Mouse (Mus musculus) kidney, embryonic 14.5 days (tissue): Measurements from ENCODE around the gene Cpeb1. TPM values are rescaled to one million over a fixed set of nuclear protein-coding genes. Genes with fewer than 3 reads are reported as not detected.
A peak's percentile ranks its signal among the peaks of the same experiment; 100 is the strongest.

Experiments used
- ATAC-seq: fragments of 200-750 bp; cut with Nextera tagmentation; 2 replicates; pipeline ENCODE4 v1.8.0; 2017; ENCODE audit warnings: moderate number of reproducible peaks, mild to moderate bottlenecking, moderate TSS enrichment, moderate library complexity; ENCODE audit not compliant: low FRiP score, low TSS enrichment
- H3K27ac ChIP-seq: fragments of 300-500 bp; sonication (generic); 2 replicates; pipeline ENCODE4 v1.5.1; 2014; ENCODE audit warnings: low read depth, mild to moderate bottlenecking, low read length, moderate library complexity, mixed read lengths
- H3K27me3 ChIP-seq: fragments of 300-500 bp; sonication (generic); 2 replicates; pipeline ENCODE4 v1.6.1; 2014; ENCODE audit warnings: mild to moderate bottlenecking, low read length; ENCODE audit not compliant: control insufficient read depth, insufficient read depth
- H3K36me3 ChIP-seq: fragments of 300-500 bp; sonication (generic); 2 replicates; pipeline ENCODE4 v1.6.1; 2014; ENCODE audit warnings: low read length, mixed read lengths; ENCODE audit not compliant: control insufficient read depth, insufficient read depth
- H3K4me1 ChIP-seq: fragments of 300-500 bp; sonication (generic); 2 replicates; pipeline ENCODE4 v1.6.1; 2014; ENCODE audit warnings: low read length, mixed read lengths; ENCODE audit not compliant: control insufficient read depth, insufficient read depth
- H3K4me2 ChIP-seq: fragments of 300-500 bp; sonication (generic); replicated peaks from 2 replicates; pipeline ENCODE4 v1.6.1; 2014; ENCODE audit warnings: low read depth, mild to moderate bottlenecking, low read length
- H3K4me3 ChIP-seq: fragments of 300-500 bp; sonication (generic); 2 replicates; pipeline ENCODE4 v1.5.1; 2014; ENCODE audit warnings: mild to moderate bottlenecking, low read length
- H3K9ac ChIP-seq: fragments of 300-500 bp; sonication (generic); 2 replicates; pipeline ENCODE4 v1.6.1; 2014; ENCODE audit warnings: low read depth, mild to moderate bottlenecking, low read length, moderate library complexity
- H3K9me3 ChIP-seq: fragments of 300-500 bp; sonication (generic); 2 replicates; pipeline ENCODE4 v1.6.1; 2016; ENCODE audit warnings: low read length; ENCODE audit not compliant: control insufficient read depth
- WGBS: fragments of 180-500 bp; shearing (Covaris S2); extraction: QIAGEN DNeasy Blood & Tissue Kit; methylation state at CpG from one replicate; pipeline ENCODE4 v1.1.7; 2014; 5-methylcytosine and 5-hydroxymethylcytosine counted together
- polyA plus RNA-seq: library from polyadenylated mRNA; unstranded; fragments of >200 nt; fragmentation: Nextera tagmentation; extraction: Ambion mirVana; gene quantifications from 2 replicates; pipeline ENCODE4 v1.2.1, GENCODE M21; 2014

The Cpeb1 gene
- polyA plus RNA-seq, 1 experiment from 2014 or later: 1.6 TPM

GRCm38 (mm10) chr7:81355746-81356145, 99.5 kb downstream of the Cpeb1 start:
- no peak overlapping the region for H3K4me2 ChIP-seq
- whole genome bisulfite sequencing: 67% methylated on average over 7 of the region's 7 CpGs

GRCm38 (mm10) chr7:81351826-81352225, 103.4 kb downstream of the Cpeb1 start:
- Histone ChIP-seq H3K4me3 (no peak overlapping the region), H3K9ac (no peak overlapping the region), H3K36me3 (no peaks in the 10 kb centered on the region), H3K9me3 (no peaks in the 10 kb centered on the region), H3K27ac (no peak overlapping the region), H3K4me1 (no peaks in the 10 kb centered on the region), H3K4me2 (no peak overlapping the region), H3K27me3 (no peaks in the 10 kb centered on the region)
- WGBS: 73% methylated on average over 4 of the region's 4 CpGs
- ATAC-seq: no peak

More at GRCm38 (mm10) chr7:81355746-81356145, 99.5 kb downstream of the Cpeb1 start:
- no peaks in the 10 kb centered on the region for H3K9me3 ChIP-seq
- H3K36me3 ChIP-seq: no peaks in the 10 kb centered on the region
- H3K9ac ChIP-seq: no peak overlapping the region
- no peak overlapping the region for H3K4me3 ChIP-seq
- no peak for ATAC-seq
- H3K4me1 ChIP-seq: no peaks in the 10 kb centered on the region
- no peaks in the 10 kb centered on the region for H3K27me3 ChIP-seq
- H3K27ac ChIP-seq: no peak overlapping the region

GRCm38 (mm10) chr7:81348206-81348605, 107.1 kb downstream of the Cpeb1 start:
- H3K4me3 ChIP-seq: no peak overlapping the region
- H3K9me3 ChIP-seq: no peaks in the 10 kb centered on the region
- H3K4me2 ChIP-seq: no peak overlapping the region
- no peaks in the 10 kb centered on the region for H3K27me3 ChIP-seq
- 82% methylated on average over 7 of the region's 7 CpGs for WGBS
- peaks cover 9% of the 10 kb centered on the region for H3K36me3 ChIP-seq
- no peak overlapping the region for H3K9ac ChIP-seq
- no peak overlapping the region for H3K27ac ChIP-seq
- H3K4me1 ChIP-seq: peaks cover 7% of the 10 kb centered on the region; the same call in 1 of the 2 replicates
- no peak for ATAC-seq

- ATAC-seq: peak; percentile 21; the same call in 1 of the 2 replicates
- 60% methylated on average over 15 of the region's 15 CpGs for WGBS
- peak overlapping the region; percentile 58 for H3K9ac ChIP-seq
- peak overlapping the region; percentile 45 for H3K4me2 ChIP-seq
- H3K36me3 ChIP-seq: peaks cover 33% of the 10 kb centered on the region
- H3K9me3 ChIP-seq: no peaks in the 10 kb centered on the region
- no peaks in the 10 kb centered on the region for H3K27me3 ChIP-seq
- H3K4me1 ChIP-seq: peaks cover 13% of the 10 kb centered on the region; the same call in 1 of the 2 replicates
- 0 out of 2 replicates have a peak overlapping the region, but pooled peaks have one; percentile 51 for H3K27ac ChIP-seq
- peak overlapping the region; percentile 98 for H3K4me3 ChIP-seq
These were observed 109.7 kb downstream of the Cpeb1 start for GRCm38 (mm10) chr7:81345447-81346170.

- Histone ChIP-seq H3K36me3 (peaks cover 41% of the 10 kb centered on the region), H3K9me3 (no peaks in the 10 kb centered on the region), H3K4me2 (peak within 1 kb of the TSS; percentile 95), H3K9ac (peak within 1 kb of the TSS; percentile 99), H3K27ac (peak within 1 kb of the TSS; percentile 83), H3K27me3 (no peaks in the 10 kb centered on the region), H3K4me3 (peak within 1 kb of the TSS; percentile 98), H3K4me1 (peaks cover 13% of the 10 kb centered on the region; the same call in 1 of the 2 replicates)
- ATAC-seq: peak; percentile 87
- under 1% methylated on average over 85 of the region's 85 CpGs for WGBS
These were observed 110.5 kb downstream of the Cpeb1 start, which contains the start of gene Rps17 for GRCm38 (mm10) chr7:81344544-81345446. TSS of gene Rps17 (minus strand) at chr7:81345254.

- Histone ChIP-seq H3K4me2 (peak overlapping the region; percentile 95), H3K27ac (no peak overlapping the region), H3K36me3 (peaks cover 50% of the 10 kb centered on the region), H3K9ac (peak overlapping the region; percentile 99), H3K4me3 (peak overlapping the region; percentile 98), H3K27me3 (no peaks in the 10 kb centered on the region), H3K4me1 (peaks cover 13% of the 10 kb centered on the region; the same call in 1 of the 2 replicates), H3K9me3 (no peaks in the 10 kb centered on the region)
- no peak for ATAC-seq
- WGBS: 7% methylated on average over 10 of the region's 10 CpGs
These were observed 111.4 kb downstream of the Cpeb1 start for GRCm38 (mm10) chr7:81343831-81344230.

GRCm38 (mm10) chr7:81343316-81343715, 111.9 kb downstream of the Cpeb1 start:
- H3K4me2 ChIP-seq: peak overlapping the region; percentile 95
- H3K4me3 ChIP-seq: peak overlapping the region; percentile 98
- H3K9ac ChIP-seq: peak overlapping the region; percentile 99
- H3K4me1 ChIP-seq: peaks cover 13% of the 10 kb centered on the region; the same call in 1 of the 2 replicates
- 34% methylated on average over 8 of the region's 8 CpGs for WGBS
- H3K9me3 ChIP-seq: no peaks in the 10 kb centered on the region
- no peaks in the 10 kb centered on the region for H3K27me3 ChIP-seq
- H3K36me3 ChIP-seq: peaks cover 55% of the 10 kb centered on the region
- no peak overlapping the region for H3K27ac ChIP-seq
- ATAC-seq: no peak

- H3K36me3 ChIP-seq: peaks cover 60% of the 10 kb centered on the region
- peak overlapping the region; percentile 99 for H3K9ac ChIP-seq
- WGBS: 71% methylated on average over 8 of the region's 8 CpGs
- no peak for ATAC-seq
- H3K9me3 ChIP-seq: no peaks in the 10 kb centered on the region
- H3K4me2 ChIP-seq: peak overlapping the region; percentile 95
- no peak overlapping the region for H3K27ac ChIP-seq
- H3K27me3 ChIP-seq: no peaks in the 10 kb centered on the region
- peak overlapping the region; percentile 98 for H3K4me3 ChIP-seq
- H3K4me1 ChIP-seq: peaks cover 13% of the 10 kb centered on the region; the same call in 1 of the 2 replicates
These were observed 112.7 kb downstream of the Cpeb1 start for GRCm38 (mm10) chr7:81342356-81343094.
